Mouse (Mus musculus): ENCODE data around the gene Zar1l.

DNA sequence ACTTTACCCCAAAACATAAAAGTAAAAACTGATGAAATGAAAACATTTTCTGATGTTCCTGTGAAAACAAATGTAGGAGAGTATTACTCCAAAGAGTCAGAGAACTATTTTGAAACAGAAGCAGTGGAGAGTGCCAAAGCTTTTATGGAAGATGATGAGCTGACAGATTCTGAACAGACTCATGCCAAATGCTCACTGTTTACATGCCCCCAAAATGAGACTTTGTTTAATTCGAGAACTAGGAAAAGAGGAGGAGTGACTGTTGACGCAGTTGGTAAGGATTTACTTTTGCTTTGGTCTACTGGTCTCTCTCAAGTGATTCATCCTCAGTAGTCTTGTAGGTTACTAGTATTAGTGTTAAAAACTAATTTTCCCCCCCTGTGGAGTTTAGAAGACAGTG is 25.2 kb upstream of the Zar1l start:
- no peak for TF ChIP-seq CTCF (IDR thresholded peaks at IDR 0.05; ENCODE audit: control insufficient read depth, insufficient read depth, insufficient replicate concordance, low read depth, low read length)
- no peak for TF ChIP-seq POLR2A (IDR thresholded peaks at IDR 0.05; ENCODE audit: control insufficient read depth, low read depth, low read length)

All from testis, adult 2 months (tissue).